Comparison of ENCODE assay signal across 14 mouse cellular contexts in genomic region chr5:98198412-98199218, GRCm38 (mm10). TPM values are rescaled to one million over a fixed set of nuclear protein-coding genes. Genes with fewer than 3 reads are reported as not detected.
DNase-seq lines count a peak whose midpoint lies in the region; ATAC-seq and TF ChIP-seq lines count a peak whose summit lies in the region.
"Had no signal": no experiment of that assay in that cellular context is flagged by ENCODE, and none has a peak within 500 bp of the region (broad histone marks: within the 10 kb centered on the region; RNA-seq: fewer than 3 reads in every experiment).

No protein-coding gene starts in this region.

- no peak overlapping the region for H3K4me3 ChIP-seq in forebrain, embryonic 11.5 days (ENCODE audit: low read depth, low read length)
- no peak overlapping the region for H3K4me3 ChIP-seq in forebrain, embryonic 15.5 days
- H3K4me3 ChIP-seq in limb, embryonic 14.5 days (replicated peaks; ENCODE audit: low read length): no peak overlapping the region
- H3K4me3 ChIP-seq in limb, embryonic 10.5 days: no peak overlapping the region
- H3K4me3 ChIP-seq in midbrain, embryonic 15.5 days: no peak overlapping the region
- H3K4me3 ChIP-seq: myocyte had no signal

- no peak for DNase-seq in forebrain, embryonic 11.5 days (ENCODE audit: low spot score)
- no peak for DNase-seq in limb, embryonic 14.5 days (ENCODE audit: low spot score)
- no peak for DNase-seq in limb, embryonic 10.5 days (ENCODE audit: low spot score)
- DNase-seq in Muller cell, postnatal 12 days (ENCODE audit: inconsistent ontology term): peak; percentile 17
- DNase-seq in left cerebral cortex, adult 18-20 months (ENCODE audit: low spot score in 2 of 2): no peak
- no peak for DNase-seq in heart, adult 11 months
- DNase-seq: kidney, postnatal 36 days; lung, adult 2 months; right cerebral cortex, adult 18-20 months had no signal

- no peaks in the 10 kb centered on the region; the same call in 1 of the 2 replicates for H3K9me3 ChIP-seq in forebrain, embryonic 11.5 days (ENCODE audit: control insufficient read depth, low read length)
- no peaks in the 10 kb centered on the region for H3K9me3 ChIP-seq in forebrain, embryonic 15.5 days
- H3K9me3 ChIP-seq in limb, embryonic 14.5 days (ENCODE audit: control insufficient read depth, low read length): no peaks in the 10 kb centered on the region
- H3K9me3 ChIP-seq in limb, embryonic 10.5 days (replicated peaks): no peaks in the 10 kb centered on the region
- H3K9me3 ChIP-seq in midbrain, embryonic 15.5 days: no peaks in the 10 kb centered on the region

- H3K4me1 ChIP-seq in forebrain, embryonic 11.5 days (replicated peaks; ENCODE audit: control insufficient read depth, insufficient read depth, low read length): no peaks in the 10 kb centered on the region
- H3K4me1 ChIP-seq in forebrain, embryonic 15.5 days: no peaks in the 10 kb centered on the region
- no peaks in the 10 kb centered on the region for H3K4me1 ChIP-seq in limb, embryonic 14.5 days (ENCODE audit: control insufficient read depth, insufficient read depth, low read length)
- H3K4me1 ChIP-seq in limb, embryonic 10.5 days: peaks cover 6% of the 10 kb centered on the region
- H3K4me1 ChIP-seq in midbrain, embryonic 15.5 days: no peaks in the 10 kb centered on the region

- WGBS in forebrain, embryonic 11.5 days: 62% methylated on average over 7 of the region's 7 CpGs
- WGBS in forebrain, embryonic 15.5 days: 56% methylated on average over 7 of the region's 7 CpGs
- 33% methylated on average over 7 of the region's 7 CpGs for WGBS in limb, embryonic 14.5 days
- WGBS in limb, embryonic 10.5 days: 60% methylated on average over 7 of the region's 7 CpGs
- 56% methylated on average over 7 of the region's 7 CpGs for WGBS in midbrain, embryonic 15.5 days

- no peak overlapping the region for H3K4me2 ChIP-seq in forebrain, embryonic 11.5 days (ENCODE audit: low read depth, low read length, severe bottlenecking)
- H3K4me2 ChIP-seq in forebrain, embryonic 15.5 days (replicated peaks): no peak overlapping the region
- H3K4me2 ChIP-seq in limb, embryonic 14.5 days (replicated peaks; ENCODE audit: low read depth, low read length, severe bottlenecking): no peak overlapping the region
- no peak overlapping the region for H3K4me2 ChIP-seq in midbrain, embryonic 15.5 days

- no peak overlapping the region for H3K9ac ChIP-seq in forebrain, embryonic 11.5 days (ENCODE audit: low read length)
- H3K9ac ChIP-seq in forebrain, embryonic 15.5 days (replicated peaks): no peak overlapping the region
- no peak overlapping the region for H3K9ac ChIP-seq in limb, embryonic 14.5 days (ENCODE audit: low read depth, low read length, severe bottlenecking)
- no peak overlapping the region for H3K9ac ChIP-seq in midbrain, embryonic 15.5 days

- H3K27ac ChIP-seq in forebrain, embryonic 11.5 days (ENCODE audit: low read depth, low read length): no peak overlapping the region
- no peak overlapping the region for H3K27ac ChIP-seq in forebrain, embryonic 15.5 days (replicated peaks)
- no peak overlapping the region for H3K27ac ChIP-seq in limb, embryonic 14.5 days (replicated peaks; ENCODE audit: low read depth, low read length)
- no peak overlapping the region for H3K27ac ChIP-seq in limb, embryonic 10.5 days
- no peak overlapping the region for H3K27ac ChIP-seq in midbrain, embryonic 15.5 days

- H3K36me3 ChIP-seq in forebrain, embryonic 11.5 days (ENCODE audit: control insufficient read depth, insufficient read depth, low read length): no peaks in the 10 kb centered on the region
- no peaks in the 10 kb centered on the region for H3K36me3 ChIP-seq in forebrain, embryonic 15.5 days
- H3K36me3 ChIP-seq in limb, embryonic 14.5 days (ENCODE audit: control insufficient read depth, insufficient read depth, low read length): no peaks in the 10 kb centered on the region
- H3K36me3 ChIP-seq in limb, embryonic 10.5 days: no peaks in the 10 kb centered on the region
- no peaks in the 10 kb centered on the region for H3K36me3 ChIP-seq in midbrain, embryonic 15.5 days (replicated peaks)

- 0 out of 2 replicates have a peak, but pooled peaks have one; percentile 33 for ATAC-seq in forebrain, embryonic 11.5 days (replicated peaks; ENCODE audit: low FRiP score)
- ATAC-seq in forebrain, embryonic 15.5 days (replicated peaks): no peak
- ATAC-seq in limb, embryonic 14.5 days (ENCODE audit: low FRiP score, low read depth): peak; percentile 37; the same call in 1 of the 2 replicates
- peak; percentile 60 for ATAC-seq in midbrain, embryonic 15.5 days (replicated peaks)
- ATAC-seq: activated CD4-positive, CD25-positive, alpha-beta regulatory T cell, adult 4 months had no signal

- no peaks in the 10 kb centered on the region for H3K27me3 ChIP-seq in forebrain, embryonic 11.5 days (ENCODE audit: control insufficient read depth, insufficient read depth, low read length)
- H3K27me3 ChIP-seq in forebrain, embryonic 15.5 days: no peaks in the 10 kb centered on the region
- no peaks in the 10 kb centered on the region for H3K27me3 ChIP-seq in limb, embryonic 14.5 days (ENCODE audit: control insufficient read depth, insufficient read depth, low read length)
- H3K27me3 ChIP-seq in limb, embryonic 10.5 days (ENCODE audit: low read depth, poor library complexity, severe bottlenecking): 0 out of 2 replicates have a peak, but pooled peaks cover 4% of the 10 kb centered on the region
- H3K27me3 ChIP-seq in midbrain, embryonic 15.5 days (replicated peaks): 0 out of 2 replicates have a peak, but pooled peaks cover 6% of the 10 kb centered on the region

- no peak for TF ChIP-seq POLR2A in limb, embryonic 14.5 days (IDR thresholded peaks at IDR 0.05; ENCODE audit: borderline replicate concordance, extremely low read depth, insufficient read depth, insufficient read length)

RNA-seq across cellular contexts. Expression of gene Prdm8, which starts 31.6 kb away (rescaled TPM):
- polyA plus RNA-seq in forebrain, embryonic 11.5 days (2014; fragmentation: Nextera tagmentation; extraction: Ambion mirVana): 0.96 and 0.97 TPM in 2 replicates
- 7.9 and 8.7 TPM in 2 replicates for polyA plus RNA-seq in forebrain, embryonic 15.5 days (2015; fragmentation: Nextera tagmentation; extraction: Ambion mirVana)
- 1.7 and 2.0 TPM in 2 replicates for polyA plus RNA-seq in limb, embryonic 14.5 days (2012; rRNA removed)
- 0.54 and 0.58 TPM in 2 replicates for polyA plus RNA-seq in limb, embryonic 14.5 days (2014; fragmentation: Nextera tagmentation; extraction: Ambion mirVana)
- polyA plus RNA-seq in limb, embryonic 10.5 days (2016; fragmentation: Nextera tagmentation; extraction: Ambion mirVana): 0.08 TPM in 1 of 2 replicates, not detected in the other
- 2.1 and 2.6 TPM in 2 replicates for polyA plus RNA-seq in midbrain, embryonic 15.5 days (2015; fragmentation: Nextera tagmentation; extraction: Ambion mirVana)
- 10 to 100 TPM; 33.4 to 34.4 TPM for total RNA-seq in left cerebral cortex, adult 18-20 months (2021)
- polyA plus RNA-seq: activated CD4-positive, CD25-positive, alpha-beta regulatory T cell, adult 4 months had no signal

RNA-seq across cellular contexts. Expression of gene Fgf5, which starts 55.4 kb away (rescaled TPM):
- polyA plus RNA-seq in forebrain, embryonic 11.5 days (2014; fragmentation: Nextera tagmentation; extraction: Ambion mirVana): 0.16 and 0.32 TPM in 2 replicates
- 0.59 and 0.79 TPM in 2 replicates for polyA plus RNA-seq in forebrain, embryonic 15.5 days (2015; fragmentation: Nextera tagmentation; extraction: Ambion mirVana)
- 0.41 and 0.67 TPM in 2 replicates for polyA plus RNA-seq in limb, embryonic 14.5 days (2012; rRNA removed)
- 0.48 and 0.50 TPM in 2 replicates for polyA plus RNA-seq in limb, embryonic 14.5 days (2014; fragmentation: Nextera tagmentation; extraction: Ambion mirVana)
- 1.4 and 1.8 TPM in 2 replicates for polyA plus RNA-seq in limb, embryonic 10.5 days (2016; fragmentation: Nextera tagmentation; extraction: Ambion mirVana)
- polyA plus RNA-seq in midbrain, embryonic 15.5 days (2015; fragmentation: Nextera tagmentation; extraction: Ambion mirVana): 0.96 and 2.0 TPM in 2 replicates
- 1 to 10 TPM; 3.9 to 4.8 TPM for total RNA-seq in left cerebral cortex, adult 18-20 months (2021)
- total RNA-seq: hematopoietic stem cell, adult 5-6 weeks had no signal
- polyA plus RNA-seq: activated CD4-positive, CD25-positive, alpha-beta regulatory T cell, adult 4 months; lung, adult 2 months had no signal
